Mouse (Mus musculus) kidney, adult 2 months (tissue): ENCODE data around the gene Pla2g1b. TPM values are rescaled to one million over a fixed set of nuclear protein-coding genes. Genes with fewer than 3 reads are reported as not detected.

ENCODE experiments used
- DNase-seq: peaks from one replicate; pipeline ENCODE4 v3.0.0; 2021
- H3K27ac ChIP-seq: fragments of 200-500 bp; 2 replicates; pipeline ENCODE4 v1.5.1; 2012; ENCODE audit warnings: low read depth, low read length, control low read depth, inconsistent platforms; ENCODE audit not compliant: insufficient read depth
- H3K27me3 ChIP-seq: fragments of 200-500 bp; replicated peaks from 2 replicates; pipeline ENCODE4 v1.6.1; 2012; ENCODE audit warnings: mild to moderate bottlenecking, moderate library complexity, low read length, inconsistent platforms; ENCODE audit not compliant: control insufficient read depth, insufficient read depth
- H3K36me3 ChIP-seq: fragments of 200-500 bp; 2 replicates; pipeline ENCODE4 v1.6.1; 2012; ENCODE audit warnings: mild to moderate bottlenecking, moderate library complexity, low read length, inconsistent platforms; ENCODE audit not compliant: control insufficient read depth, insufficient read depth
- H3K4me1 ChIP-seq: fragments of 200-500 bp; 2 replicates; pipeline ENCODE4 v1.6.1; 2011; ENCODE audit warnings: low read length; ENCODE audit not compliant: control insufficient read depth, insufficient read depth
- H3K4me3 ChIP-seq: fragments of 200-500 bp; 2 replicates; pipeline ENCODE4 v1.5.1; 2011; ENCODE audit warnings: mild to moderate bottlenecking, low read depth, low read length, control low read depth; ENCODE audit not compliant: insufficient read depth
- CTCF ChIP-seq: fragments of 200-500 bp; conservative IDR thresholded peaks from 2 replicates; pipeline ENCODE4 v1.5.1; 2011; ENCODE audit warnings: low read depth, mild to moderate bottlenecking, control low read depth, low read length, moderate library complexity, mixed read lengths; ENCODE audit not compliant: insufficient read depth, insufficient read length
- POLR2A ChIP-seq: fragments of 200-500 bp; IDR thresholded peaks from one replicate; pipeline ENCODE4 v1.6.1; 2011; ENCODE audit warnings: low read depth, low read length, control low read depth
- WGBS: fragments of 180-500 bp; shearing (Covaris S2); methylation state at CpG from one replicate; pipeline ENCODE4 v1.1.7; 2018; 5-methylcytosine and 5-hydroxymethylcytosine counted together
- polyA plus RNA-seq: library from polyadenylated mRNA; depleted of rRNA; stranded (reverse); fragments of >200 nt; gene quantifications from 2 replicates; pipeline ENCODE4 v1.2.3, GENCODE M21; 2012

The Pla2g1b gene
- polyA plus RNA-seq, 1 experiment: 0.74 TPM

GRCm38 (mm10) chr5:115432395-115432794, 33.7 kb upstream of the Pla2g1b start:
- Histone ChIP-seq H3K27ac (no peak overlapping the region), H3K27me3 (no peaks in the 10 kb centered on the region; the same call in 1 of the 2 replicates), H3K36me3 (no peaks in the 10 kb centered on the region), H3K4me1 (no peaks in the 10 kb centered on the region), H3K4me3 (no peak overlapping the region)
- no peak for DNase-seq
- WGBS: 90% methylated on average over 11 of the region's 11 CpGs
- TF ChIP-seq POLR2A (no peak), CTCF (no peak)

GRCm38 (mm10) chr5:115433191-115433590, 32.9 kb upstream of the Pla2g1b start:
- no peak overlapping the region for H3K4me3 ChIP-seq
- no peaks in the 10 kb centered on the region for H3K4me1 ChIP-seq
- H3K36me3 ChIP-seq: no peaks in the 10 kb centered on the region
- WGBS: 88% methylated on average over 8 of the region's 8 CpGs
- no peaks in the 10 kb centered on the region; the same call in 1 of the 2 replicates for H3K27me3 ChIP-seq
- no peak overlapping the region for H3K27ac ChIP-seq
- no peak for TF ChIP-seq CTCF
- TF ChIP-seq POLR2A: no peak
- DNase-seq: no peak

GRCm38 (mm10) chr5:115434280-115434852, 31.7 kb upstream of the Pla2g1b start:
- 81% methylated on average over 11 of the region's 11 CpGs for WGBS
- no peak overlapping the region for H3K27ac ChIP-seq
- H3K4me3 ChIP-seq: no peak overlapping the region
- no peaks in the 10 kb centered on the region for H3K4me1 ChIP-seq
- H3K27me3 ChIP-seq: no peaks in the 10 kb centered on the region; the same call in 1 of the 2 replicates
- DNase-seq: no peak
- TF ChIP-seq POLR2A: no peak
- TF ChIP-seq CTCF: no peak
- H3K36me3 ChIP-seq: no peaks in the 10 kb centered on the region

- TF ChIP-seq POLR2A: no peak
- no peak for TF ChIP-seq CTCF
- no peaks in the 10 kb centered on the region; the same call in 1 of the 2 replicates for H3K27me3 ChIP-seq
- no peaks in the 10 kb centered on the region for H3K36me3 ChIP-seq
- H3K4me1 ChIP-seq: no peaks in the 10 kb centered on the region
- WGBS: 73% methylated on average over 15 of the region's 15 CpGs
- DNase-seq: no peak
- H3K4me3 ChIP-seq: no peak overlapping the region
- no peak overlapping the region for H3K27ac ChIP-seq
Observed at GRCm38 (mm10) chr5:115434853-115435754, 31.0 kb upstream of the Pla2g1b start.

GRCm38 (mm10) chr5:115435755-115436379, 30.2 kb upstream of the Pla2g1b start:
- no peak for DNase-seq
- H3K27me3 ChIP-seq: no peaks in the 10 kb centered on the region
- 68% methylated on average over 8 of the region's 8 CpGs for WGBS
- H3K4me3 ChIP-seq: no peak overlapping the region
- no peak overlapping the region for H3K27ac ChIP-seq
- no peaks in the 10 kb centered on the region for H3K36me3 ChIP-seq
- no peaks in the 10 kb centered on the region for H3K4me1 ChIP-seq
- TF ChIP-seq CTCF (no peak), POLR2A (no peak)

GRCm38 (mm10) chr5:115436421-115437124, 29.5 kb upstream of the Pla2g1b start:
- TF ChIP-seq CTCF: no peak
- 11% methylated on average over 41 of the region's 43 CpGs for WGBS
- Histone ChIP-seq H3K36me3 (no peaks in the 10 kb centered on the region), H3K27me3 (no peaks in the 10 kb centered on the region), H3K4me3 (0 out of 2 replicates have a peak overlapping the region, but pooled peaks have one; percentile 16), H3K4me1 (no peaks in the 10 kb centered on the region), H3K27ac (no peak overlapping the region)
- DNase-seq: peak; percentile 28
